9 mouse cellular contexts compared by ENCODE assay signal in genomic region chr10:75589651-75590050, GRCm38 (mm10). TPM values are rescaled to one million over a fixed set of nuclear protein-coding genes. Genes with fewer than 3 reads are reported as not detected.
DNase-seq lines count a peak whose midpoint lies in the region; ATAC-seq and TF ChIP-seq lines count a peak whose summit lies in the region.
"Had no signal": no experiment of that assay in that cellular context is flagged by ENCODE, and none has a peak within 500 bp of the region (broad histone marks: within the 10 kb centered on the region; RNA-seq: fewer than 3 reads in every experiment).

No protein-coding gene starts in this region.

- TF ChIP-seq EP300 in lung, postnatal 0 days (IDR thresholded peaks at IDR 0.05), result no peak

- no peak for TF ChIP-seq POLR2A in liver, adult 2 months (IDR thresholded peaks at IDR 0.05; ENCODE audit: extremely low read depth, insufficient read depth, low read length)

- 64% methylated on average over 16 of the region's 16 CpGs for WGBS in liver, adult 2 months
- 51% methylated on average over 16 of the region's 16 CpGs for WGBS in intestine, postnatal 0 days
- 26% methylated on average over 16 of the region's 16 CpGs for WGBS in lung, postnatal 0 days

- H3K27ac ChIP-seq in liver, adult 2 months (replicated peaks; ENCODE audit: insufficient read depth, low read depth, low read length), result peak overlapping the region; percentile 44
- peak overlapping the region; percentile 68; the same call in 1 of the 2 replicates for H3K27ac ChIP-seq in intestine, postnatal 0 days (ENCODE audit: low read depth, low read length)
- no peak overlapping the region for H3K27ac ChIP-seq in lung, postnatal 0 days (ENCODE audit: low read length)

- peak overlapping the region; percentile 57 for H3K4me2 ChIP-seq in intestine, postnatal 0 days (replicated peaks; ENCODE audit: low read depth)
- peak overlapping the region; percentile 38 for H3K4me2 ChIP-seq in lung, postnatal 0 days (replicated peaks; ENCODE audit: low read depth, low read length)

- peak overlapping the region; percentile 61 for H3K9ac ChIP-seq in liver, adult 2 months (ENCODE audit: low read depth, low read length)
- peak overlapping the region; percentile 31; the same call in 1 of the 2 replicates for H3K9ac ChIP-seq in intestine, postnatal 0 days (ENCODE audit: low read depth, low read length)
- H3K9ac ChIP-seq in lung, postnatal 0 days (replicated peaks; ENCODE audit: low read depth), result no peak overlapping the region

- H3K36me3 ChIP-seq in liver, adult 2 months (ENCODE audit: control insufficient read depth, insufficient read depth, low read length), result no peaks in the 10 kb centered on the region
- H3K36me3 ChIP-seq in intestine, postnatal 0 days (ENCODE audit: control insufficient read depth, insufficient read depth), result no peaks in the 10 kb centered on the region; the same call in 1 of the 2 replicates
- no peaks in the 10 kb centered on the region for H3K36me3 ChIP-seq in lung, postnatal 0 days (ENCODE audit: insufficient read depth, low read length)

- no peaks in the 10 kb centered on the region for H3K9me3 ChIP-seq in intestine, postnatal 0 days (ENCODE audit: control insufficient read depth)
- no peaks in the 10 kb centered on the region for H3K9me3 ChIP-seq in lung, postnatal 0 days (ENCODE audit: low read length)

- DNase-seq in liver, adult 2 months (ENCODE audit: extremely low read depth, low read depth, low spot score), result no peak
- no peak for DNase-seq in liver
- DNase-seq in gastrocnemius, postnatal 10 days, result peak; percentile 24
- peak; percentile 50 for DNase-seq in lung, postnatal 0 days (ENCODE audit: low spot score)
- DNase-seq in cerebellum, adult 11 months, result no peak
- DNase-seq in cerebellum, postnatal 4 days (ENCODE audit: low spot score in 2 of 2), result no peak

- H3K27me3 ChIP-seq in liver, adult 2 months (ENCODE audit: control insufficient read depth, insufficient read depth, low read length), result no peaks in the 10 kb centered on the region
- no peaks in the 10 kb centered on the region for H3K27me3 ChIP-seq in intestine, postnatal 0 days (replicated peaks; ENCODE audit: control insufficient read depth, insufficient read depth, low read length)
- H3K27me3 ChIP-seq in lung, postnatal 0 days (replicated peaks; ENCODE audit: insufficient read depth, low read length), result no peaks in the 10 kb centered on the region
- H3K27me3 ChIP-seq: Patski had no signal

- no peaks in the 10 kb centered on the region for H3K79me2 ChIP-seq in liver, adult 2 months (ENCODE audit: control insufficient read depth, insufficient read depth, low read length)

- TF ChIP-seq CTCF in liver, adult 2 months (IDR thresholded peaks at IDR 0.05; ENCODE audit: low read depth, low read length), result no peak
- TF ChIP-seq CTCF in intestine, postnatal 0 days (IDR thresholded peaks at IDR 0.05; ENCODE audit: low read depth), result no peak
- TF ChIP-seq CTCF in lung, postnatal 0 days (IDR thresholded peaks at IDR 0.05), result no peak

- H3K4me1 ChIP-seq in liver, adult 2 months (ENCODE audit: control insufficient read depth, insufficient read depth, low read length), result no peaks in the 10 kb centered on the region
- no peaks in the 10 kb centered on the region; the same call in 1 of the 2 replicates for H3K4me1 ChIP-seq in intestine, postnatal 0 days (replicated peaks; ENCODE audit: control insufficient read depth, insufficient read depth, low read length)
- peaks cover 31% of the 10 kb centered on the region for H3K4me1 ChIP-seq in lung, postnatal 0 days (ENCODE audit: insufficient read depth, low read depth, low read length)

- H3K4me3 ChIP-seq in liver, adult 2 months (ENCODE audit: insufficient read depth, low read depth, low read length), result peak overlapping the region; percentile 32
- H3K4me3 ChIP-seq in intestine, postnatal 0 days (ENCODE audit: low read depth, low read length), result peak overlapping the region; percentile 31
- H3K4me3 ChIP-seq in lung, postnatal 0 days (ENCODE audit: low read depth, low read length), result peak overlapping the region; percentile 8; the same call in 1 of the 2 replicates

- ATAC-seq in intestine, postnatal 0 days, result no peak
- ATAC-seq in lung, postnatal 0 days, result peak; percentile 13; the same call in 1 of the 2 replicates
- ATAC-seq in activated CD4-positive, CD25-positive, alpha-beta regulatory T cell, adult 4 months, result no peak
- ATAC-seq: Patski had no signal

RNA-seq across cellular contexts. Expression of gene Ggt5, which starts 0.5 kb away (rescaled TPM):
- total RNA-seq in liver, adult 2 months (2014; rRNA removed), result 1.2 and 2.0 TPM in 2 replicates
- polyA plus RNA-seq in liver, adult 2 months (2012; rRNA removed), result 7.0 and 10.6 TPM in 2 replicates
- total RNA-seq in gastrocnemius, postnatal 10 days (2021), result 1 to 10 TPM; 5.8 to 7.0 TPM
- 4.0 and 4.9 TPM in 2 replicates for polyA plus RNA-seq in intestine, postnatal 0 days (2015; fragmentation: Nextera tagmentation; extraction: Ambion mirVana)
- polyA plus RNA-seq in lung, postnatal 0 days (2015; fragmentation: Nextera tagmentation; extraction: Ambion mirVana), result 3.0 and 3.4 TPM in 2 replicates
- under 1 TPM; 0.15 to 0.64 TPM for polyA plus RNA-seq in activated CD4-positive, CD25-positive, alpha-beta regulatory T cell, adult 4 months (2017; shearing (Covaris generic))
- polyA plus RNA-seq: Patski had no signal

RNA-seq across cellular contexts. Expression of gene Ggt1, which starts 28.2 kb away (rescaled TPM):
- 0.54 and 0.92 TPM in 2 replicates for total RNA-seq in liver, adult 2 months (2014; rRNA removed)
- 0.20 and 0.68 TPM in 2 replicates for polyA plus RNA-seq in liver, adult 2 months (2012; rRNA removed)
- 1 to 10 TPM in 1 of 2 experiments, under 1 TPM in 1; 0.52 to 1.0 TPM for total RNA-seq in gastrocnemius, postnatal 10 days (2021)
- polyA plus RNA-seq in intestine, postnatal 0 days (2015; fragmentation: Nextera tagmentation; extraction: Ambion mirVana), result 131 and 132 TPM in 2 replicates
- polyA plus RNA-seq in lung, postnatal 0 days (2015; fragmentation: Nextera tagmentation; extraction: Ambion mirVana), result 0.21 and 0.42 TPM in 2 replicates
- 1 to 10 TPM; 2.1 to 3.1 TPM for polyA plus RNA-seq in activated CD4-positive, CD25-positive, alpha-beta regulatory T cell, adult 4 months (2017; shearing (Covaris generic))

RNA-seq across cellular contexts. Expression of gene Lrrc75b, which starts 29.5 kb away (rescaled TPM):
- total RNA-seq in liver, adult 2 months (2014; rRNA removed), result under 0.01 TPM in 1 of 2 replicates, not detected in the other
- polyA plus RNA-seq in liver, adult 2 months (2012; rRNA removed), result 0.02 TPM in 1 of 2 replicates, not detected in the other
- total RNA-seq in gastrocnemius, postnatal 10 days (2021), result 1 to 10 TPM; 1.3 to 1.9 TPM
- 1.2 and 1.8 TPM in 2 replicates for polyA plus RNA-seq in intestine, postnatal 0 days (2015; fragmentation: Nextera tagmentation; extraction: Ambion mirVana)
- polyA plus RNA-seq in lung, postnatal 0 days (2015; fragmentation: Nextera tagmentation; extraction: Ambion mirVana), result 0.52 and 0.84 TPM in 2 replicates
- under 1 TPM; 0.45 to 0.65 TPM for polyA plus RNA-seq in activated CD4-positive, CD25-positive, alpha-beta regulatory T cell, adult 4 months (2017; shearing (Covaris generic))

RNA-seq across cellular contexts. Expression of gene Susd2, which starts 54.2 kb away (rescaled TPM):
- 1.0 and 1.1 TPM in 2 replicates for total RNA-seq in liver, adult 2 months (2014; rRNA removed)
- 2.0 and 2.8 TPM in 2 replicates for polyA plus RNA-seq in liver, adult 2 months (2012; rRNA removed)
- total RNA-seq in gastrocnemius, postnatal 10 days (2021), result 1 to 10 TPM; 2.6 to 3.3 TPM
- polyA plus RNA-seq in intestine, postnatal 0 days (2015; fragmentation: Nextera tagmentation; extraction: Ambion mirVana), result 35.1 and 37.2 TPM in 2 replicates
- 9.3 and 9.4 TPM in 2 replicates for polyA plus RNA-seq in lung, postnatal 0 days (2015; fragmentation: Nextera tagmentation; extraction: Ambion mirVana)
- polyA plus RNA-seq in activated CD4-positive, CD25-positive, alpha-beta regulatory T cell, adult 4 months (2017; shearing (Covaris generic)), result 10 to 100 TPM in 1 of 2 experiments, 1 to 10 TPM in 1; 6.2 to 12.5 TPM

Comparison
In these comparisons a context has a peak if more than half of its experiments do, and no peak if none do; other contexts are left out.
1. DNase-seq: peak in gastrocnemius, postnatal 10 days (single experiment) and lung, postnatal 0 days (single experiment); none in liver, adult 2 months (single experiment), liver (single experiment), cerebellum, adult 11 months (single experiment) and cerebellum, postnatal 4 days (0 of 2).
2. RNA of gene Ggt1, which starts 28.2 kb away (polyA plus RNA-seq): 131 to 132 TPM in intestine, postnatal 0 days; 2.1 to 3.1 TPM in activated CD4-positive, CD25-positive, alpha-beta regulatory T cell, adult 4 months, 0.21 to 0.42 TPM in lung, postnatal 0 days and 0.20 to 0.68 TPM in liver, adult 2 months; every median in the first group is over 10 times any median in the second.
3. Peak in every context shown above with its lines, with median percentiles within 50 percentile points of each other: H3K4me3 ChIP-seq.